Mouse (Mus musculus): ENCODE data around the gene Mbd6.

- TF ChIP-seq POLR2A (IDR thresholded peaks at IDR 0.05; ENCODE audit: insufficient read depth, low read depth, low read length) = no peak
- no peak for TF ChIP-seq CTCF (IDR thresholded peaks at IDR 0.05)
- no peak for TF ChIP-seq EP300 (IDR thresholded peaks at IDR 0.05; ENCODE audit: insufficient read depth, low read depth, low read length)
Observed at GRCm38 (mm10) chr10:127312858-127313257, 24.0 kb upstream of the Mbd6 start.

Measured in heart, adult 2 months (tissue).